Mouse (Mus musculus) olfactory bulb, adult 2 months (tissue): ENCODE data around the gene Setmar. TPM values are rescaled to one million over a fixed set of nuclear protein-coding genes. Genes with fewer than 3 reads are reported as not detected.

ENCODE experiments used
- H3K27ac ChIP-seq: fragments of 200-500 bp; 2 replicates; pipeline ENCODE4 v1.5.1; 2012; ENCODE audit warnings: low read depth, low read length; ENCODE audit not compliant: insufficient read depth
- H3K4me1 ChIP-seq: fragments of 200-500 bp; 2 replicates; pipeline ENCODE4 v1.6.1; 2012; ENCODE audit warnings: low read length; ENCODE audit not compliant: control insufficient read depth, insufficient read depth
- H3K4me3 ChIP-seq: fragments of 200-500 bp; 2 replicates; pipeline ENCODE4 v1.5.1; 2012; ENCODE audit warnings: mild to moderate bottlenecking, low read depth, low read length, moderate library complexity; ENCODE audit not compliant: insufficient read depth
- CTCF ChIP-seq: fragments of 200-500 bp; IDR thresholded peaks from 2 replicates; pipeline ENCODE4 v1.5.1; 2012; ENCODE audit warnings: low read depth, mild to moderate bottlenecking, low read length, moderate library complexity; ENCODE audit not compliant: insufficient read depth
- POLR2A ChIP-seq: fragments of 200-500 bp; IDR thresholded peaks from 2 replicates; pipeline ENCODE4 v1.6.1; 2012; ENCODE audit warnings: mild to moderate bottlenecking, low read depth, low read length, moderate library complexity; ENCODE audit not compliant: insufficient read depth
- WGBS: fragments of 180-500 bp; shearing (Covaris S2); methylation state at CpG from one replicate; pipeline ENCODE4 v1.1.7; 2018; 5-methylcytosine and 5-hydroxymethylcytosine counted together
- polyA plus RNA-seq: library from polyadenylated mRNA; stranded (reverse); fragments of >200 nt; gene quantifications from 2 replicates; pipeline ENCODE4 v1.2.4, GENCODE M21; 2012; ENCODE audit warnings: low replicate concordance; ENCODE audit not compliant: missing spikeins, insufficient read depth, insufficient read length

The Setmar gene
- polyA plus RNA-seq, 1 experiment = not detected

GRCm38 (mm10) chr6:108101936-108102830 is 37.3 kb downstream of the Setmar start:
- no peak overlapping the region for H3K4me3 ChIP-seq
- no peak overlapping the region for H3K27ac ChIP-seq
- no peak for TF ChIP-seq CTCF
- TF ChIP-seq POLR2A = no peak
- no peaks in the 10 kb centered on the region; the same call in 1 of the 2 replicates for H3K4me1 ChIP-seq
- WGBS = 87% methylated on average over 10 of the region's 10 CpGs

GRCm38 (mm10) chr6:108107376-108107775 is 42.5 kb downstream of the Setmar start:
- H3K4me1 ChIP-seq = no peaks in the 10 kb centered on the region; the same call in 1 of the 2 replicates
- no peak for TF ChIP-seq POLR2A
- TF ChIP-seq CTCF = no peak
- H3K4me3 ChIP-seq = no peak overlapping the region
- H3K27ac ChIP-seq = no peak overlapping the region

- no peak for TF ChIP-seq CTCF
- no peak for TF ChIP-seq POLR2A
- H3K27ac ChIP-seq = no peak overlapping the region
- WGBS = 88% methylated on average over 4 of the region's 4 CpGs
- H3K4me3 ChIP-seq = no peak overlapping the region
- H3K4me1 ChIP-seq = no peaks in the 10 kb centered on the region; the same call in 1 of the 2 replicates
These were observed 45.5 kb downstream of the Setmar start for GRCm38 (mm10) chr6:108110336-108110735.

GRCm38 (mm10) chr6:108111693-108112092 is 46.8 kb downstream of the Setmar start:
- no peak for TF ChIP-seq CTCF
- Histone ChIP-seq H3K4me3 (no peak overlapping the region), H3K27ac (no peak overlapping the region), H3K4me1 (no peaks in the 10 kb centered on the region; the same call in 1 of the 2 replicates)

GRCm38 (mm10) chr6:108114971-108115370 is 50.1 kb downstream of the Setmar start:
- Histone ChIP-seq H3K27ac (no peak overlapping the region), H3K4me3 (no peak overlapping the region), H3K4me1 (no peaks in the 10 kb centered on the region; the same call in 1 of the 2 replicates)
- WGBS = 98% methylated on average over 1 of the region's 1 CpGs
- TF ChIP-seq POLR2A = no peak
- TF ChIP-seq CTCF = no peak

GRCm38 (mm10) chr6:108117881-108118280 is 53.0 kb downstream of the Setmar start:
- H3K27ac ChIP-seq = no peak overlapping the region
- H3K4me3 ChIP-seq = no peak overlapping the region
- no peaks in the 10 kb centered on the region for H3K4me1 ChIP-seq
- TF ChIP-seq POLR2A (no peak), CTCF (no peak)
- WGBS = 91% methylated on average over 6 of the region's 6 CpGs

- no peak overlapping the region for H3K27ac ChIP-seq
- 63% methylated on average over 1 of the region's 1 CpGs for WGBS
- no peak overlapping the region for H3K4me3 ChIP-seq
- no peaks in the 10 kb centered on the region for H3K4me1 ChIP-seq
- TF ChIP-seq CTCF = no peak
- TF ChIP-seq POLR2A = no peak
These were observed 60.6 kb downstream of the Setmar start for GRCm38 (mm10) chr6:108125474-108125873.

GRCm38 (mm10) chr6:108126631-108127030 is 61.8 kb downstream of the Setmar start:
- TF ChIP-seq POLR2A (no peak), CTCF (no peak)
- Histone ChIP-seq H3K4me1 (peaks cover 3% of the 10 kb centered on the region), H3K27ac (no peak overlapping the region), H3K4me3 (no peak overlapping the region)
- 80% methylated on average over 3 of the region's 3 CpGs for WGBS

Other genes starting within 250 kb of the Setmar start
- gene Sumf1, start 120.5 kb downstream of the Setmar start, polyA plus RNA-seq = not detected in 2 replicates
- gene Itpr1, start 148.1 kb downstream of the Setmar start, polyA plus RNA-seq = not detected in 2 replicates